Mouse (Mus musculus) embryonic stem cell, embryonic (primary cell): ENCODE measurements around the gene Fsip1.

ENCODE experiments used
- CTCF ChIA-PET, 4 experiments: fragments of 300-600 bp in 2 of 4; fragments of 350-600 bp in 2 of 4; sonication (Branson Sonifier 250); formaldehyde crosslinking; loops; one replicate each; lab custom pipeline; 2022; ENCODE audit warnings: inconsistent platforms in 2 of 4; lab: Charles Lee
- POLR2A ChIA-PET, 4 experiments: fragments of 300-600 bp in 2 of 4; fragments of 350-600 bp in 2 of 4; sonication (Branson Sonifier 250); formaldehyde crosslinking; loops; one replicate each; lab custom pipeline; 2022; ENCODE audit warnings: antibody characterized with exemption in 4 of 4, inconsistent platforms in 1 of 4; lab: Charles Lee

Gene Fsip1

GRCm38 (mm10) chr2:118263914-118264201, 7.1 kb upstream of the Fsip1 start:
- ChIA-PET CTCF (interaction anchor here in 1 of 4 experiments (1.8 kb wide), 1 partner anchor 167 kb away, joined by 3 read pairs; no protein-coding TSS in a partner anchor), POLR2A (no interaction called here)

DNA sequence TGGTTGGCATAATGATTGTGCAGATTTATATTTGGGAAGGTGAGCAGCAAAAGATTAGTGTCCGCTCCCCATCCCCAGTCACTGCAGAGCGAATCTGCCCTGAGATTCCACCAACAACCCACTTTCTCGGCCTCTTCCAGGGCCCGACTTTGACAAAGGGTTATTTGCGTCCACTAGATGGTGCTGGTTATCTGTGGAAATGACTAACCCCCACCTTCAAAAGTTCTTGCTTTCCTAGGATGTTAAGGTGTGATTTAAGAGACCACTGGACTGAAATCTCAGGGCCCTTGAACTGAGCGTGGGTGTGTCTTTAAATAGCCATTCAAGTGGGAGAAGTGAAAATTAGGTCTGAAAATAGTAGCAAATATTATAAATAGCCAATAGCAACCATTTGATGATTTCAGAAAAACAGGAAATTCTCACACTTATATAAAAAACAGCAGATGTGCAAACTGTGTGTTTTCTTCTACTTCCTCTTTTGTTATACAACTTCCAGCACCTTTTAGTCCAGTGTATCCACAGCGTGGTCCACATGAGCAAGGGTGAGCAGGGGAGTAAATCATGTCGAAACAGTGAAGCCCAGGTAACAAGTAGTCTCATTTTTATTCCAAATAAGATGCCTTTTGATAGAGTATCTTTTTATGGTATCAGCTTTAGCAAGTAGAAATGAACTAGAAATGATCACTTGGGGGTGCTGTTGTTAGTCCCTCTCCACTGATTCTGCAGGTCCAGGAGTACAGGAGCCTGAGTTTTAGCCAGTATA, 6.6 kb upstream of the Fsip1 start:
- ChIA-PET POLR2A (no interaction called here), CTCF (interaction anchor here (0.5 to 1.8 kb wide), 8 partner anchors 23 to 375 kb away, joined by 3 to 14 read pairs (median 3); no protein-coding TSS in a partner anchor)

DNA sequence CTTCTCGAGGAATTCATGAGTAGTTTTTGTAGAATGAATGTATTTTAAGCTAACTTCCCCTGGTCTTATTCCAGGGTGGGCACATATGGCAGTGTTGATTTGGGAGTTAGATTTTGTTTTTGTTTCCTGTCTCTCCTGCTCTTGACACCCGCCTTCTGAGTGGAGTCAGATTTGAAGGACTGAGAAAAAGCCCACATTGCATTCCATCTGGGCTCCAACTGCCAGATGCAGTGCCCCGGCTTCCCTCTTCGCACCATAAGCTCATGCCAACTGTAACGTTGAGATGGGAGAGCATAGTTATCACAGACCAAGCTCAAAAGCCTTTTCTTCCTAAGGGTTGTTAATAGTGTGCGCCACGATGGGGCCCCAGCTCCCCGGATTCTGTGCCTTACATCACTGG, 5.9 kb upstream of the Fsip1 start:
- ChIA-PET CTCF (interaction anchor here (0.5 to 1.8 kb wide), 11 partner anchors 24 to 528 kb away, joined by 3 to 14 read pairs (median 3); no protein-coding TSS in a partner anchor), POLR2A (interaction anchor here in 1 of 4 experiments (0.9 kb wide), 1 partner anchor 126 kb away, joined by 3 read pairs; the partner anchor contains the start of gene Eif2ak4)

- ChIA-PET POLR2A (no interaction called here), CTCF (no interaction called here)
Measured at GRCm38 (mm10) chr2:118259746-118260145, 3.0 kb upstream of the Fsip1 start.

DNA sequence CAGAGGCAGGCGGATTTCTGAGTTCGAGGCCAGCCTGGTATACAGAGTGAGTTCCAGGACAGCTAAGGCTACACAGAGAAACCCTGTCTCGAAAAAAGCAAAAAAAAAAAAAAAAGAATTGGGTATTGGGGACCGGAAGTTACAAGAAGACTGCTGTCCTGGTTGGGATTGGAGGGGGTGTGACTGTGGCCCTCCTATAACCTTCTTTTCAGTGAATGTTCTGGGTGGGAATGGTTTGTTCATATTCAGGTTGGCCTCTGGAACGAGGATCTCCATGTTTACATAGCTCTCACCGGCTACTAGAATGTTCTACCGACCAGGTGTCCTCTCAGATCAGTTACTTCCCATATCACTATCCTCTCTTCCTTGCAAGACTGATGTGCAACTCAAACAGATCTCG, 328 bp upstream of the Fsip1 start:
- ChIA-PET POLR2A (interaction anchor here in 2 of 4 experiments (1.2 to 1.6 kb wide), 2 partner anchors 14 to 131 kb away, joined by 6 to 7 read pairs; partner anchors contain the start of gene Eif2ak4 (in 1 of the 2)), CTCF (interaction anchor here in 2 of 4 experiments (0.6 to 1.0 kb wide), 3 partner anchors 16 to 361 kb away, joined by 3 to 8 read pairs (median 3); no protein-coding TSS in a partner anchor)

- ChIA-PET POLR2A (no interaction called here), CTCF (interaction anchor here in 1 of 4 experiments (1.0 kb wide), 1 partner anchor 55 kb away, joined by 3 read pairs; no protein-coding TSS in a partner anchor)
Measured at GRCm38 (mm10) chr2:118254516-118254915, 2.2 kb downstream of the Fsip1 start.

DNA sequence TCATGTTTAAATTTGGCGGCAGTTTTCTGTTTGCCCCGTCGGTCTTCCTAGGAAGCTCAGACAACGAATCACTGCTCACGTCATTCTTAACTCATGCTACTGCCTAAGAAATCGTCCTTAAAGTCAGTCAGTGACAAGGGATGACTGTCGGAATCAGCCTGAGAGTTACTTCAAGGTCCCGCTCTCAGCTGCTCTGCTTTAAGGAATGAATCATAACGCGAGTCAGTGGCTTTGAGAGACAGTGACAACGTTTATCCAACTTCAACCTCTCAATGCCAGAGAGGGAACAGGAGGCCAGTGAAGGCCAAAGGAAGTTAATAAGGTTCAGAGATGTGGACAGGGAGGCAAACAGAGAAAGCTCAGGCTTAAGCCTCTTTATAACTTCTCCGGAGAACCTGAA, 7.8 kb downstream of the Fsip1 start:
- CTCF ChIA-PET = interaction anchor here in 1 of 4 experiments (0.6 kb wide), 1 partner anchor 10 kb away, joined by 3 read pairs; no protein-coding TSS in a partner anchor
- POLR2A ChIA-PET = no interaction called here

- ChIA-PET POLR2A (no interaction called here), CTCF (no interaction called here)
Measured at GRCm38 (mm10) chr2:118248016-118248415, 8.8 kb downstream of the Fsip1 start.

DNA sequence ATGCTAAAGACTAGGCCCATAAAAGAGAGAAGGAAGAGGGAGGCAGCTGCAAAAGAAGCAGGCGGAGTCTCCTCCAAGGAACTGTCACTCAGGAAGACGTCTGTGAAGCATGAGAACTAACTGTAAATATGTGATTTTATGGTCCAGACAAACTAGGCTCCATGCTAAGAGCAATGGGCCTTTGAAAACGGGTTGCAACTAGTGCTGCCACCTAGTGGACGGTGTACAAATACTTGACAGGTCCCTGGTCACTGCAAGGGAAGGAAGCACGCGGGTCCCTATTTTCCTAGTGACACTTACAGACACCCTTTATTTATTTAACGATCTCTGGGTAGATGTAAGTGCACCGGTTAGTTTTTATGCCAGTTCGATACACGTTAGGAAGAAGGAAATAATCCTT, 10.9 kb downstream of the Fsip1 start:
- ChIA-PET CTCF (interaction anchor here in 3 of 4 experiments (0.7 to 1.6 kb wide), 3 partner anchors 9 to 703 kb away, joined by 3 to 10 read pairs (median 4); no protein-coding TSS in a partner anchor), POLR2A (interaction anchor here in 1 of 4 experiments (1.2 kb wide), 1 partner anchor 46 kb away, joined by 3 read pairs; no protein-coding TSS in a partner anchor)

DNA sequence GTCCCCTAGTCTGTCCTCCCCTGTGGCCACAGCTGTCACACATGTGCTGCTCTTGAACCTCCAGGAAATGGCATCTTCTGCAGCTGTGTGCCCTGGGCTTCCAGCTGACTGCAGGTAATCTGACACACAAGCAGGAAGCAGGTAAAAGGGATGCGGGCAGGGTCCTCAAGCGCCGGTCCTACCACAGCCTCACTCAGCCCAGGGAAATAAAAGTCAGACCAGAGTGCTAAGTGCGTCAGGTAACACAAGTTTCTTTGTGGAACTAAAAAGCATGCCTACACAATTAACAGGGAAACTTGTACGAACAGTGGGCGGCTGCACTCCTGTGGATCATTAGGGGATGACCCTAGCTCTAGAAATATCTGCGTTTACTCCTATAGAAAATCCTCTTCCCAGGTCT, 20.6 kb downstream of the Fsip1 start:
- CTCF ChIA-PET = interaction anchor here in 3 of 4 experiments (0.6 to 2.3 kb wide), 3 partner anchors 10 to 792 kb away, joined by 3 to 8 read pairs (median 4); no protein-coding TSS in a partner anchor
- POLR2A ChIA-PET = no interaction called here

DNA sequence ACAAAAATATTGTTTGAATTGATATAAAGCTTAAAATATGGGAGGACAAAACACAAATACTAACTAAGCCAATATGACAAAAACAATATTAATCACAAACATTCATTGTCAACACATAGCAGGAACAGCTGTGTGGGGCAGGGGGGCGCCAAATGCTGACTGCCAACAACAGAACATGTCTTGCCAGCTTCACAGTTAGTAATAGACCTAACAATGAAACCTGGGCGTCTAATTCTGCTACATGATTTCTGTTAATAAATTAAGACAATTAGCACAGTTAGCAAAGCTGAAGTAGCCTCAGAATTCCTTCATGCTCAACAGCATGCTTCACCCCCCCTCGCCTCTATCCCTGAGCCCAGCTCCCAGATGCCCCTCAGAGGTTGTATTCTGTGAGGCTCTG, 21.2 kb downstream of the Fsip1 start:
- CTCF ChIA-PET = interaction anchor here in 3 of 4 experiments (0.6 to 2.3 kb wide), 3 partner anchors 11 to 792 kb away, joined by 3 to 8 read pairs (median 4); no protein-coding TSS in a partner anchor
- POLR2A ChIA-PET = no interaction called here

DNA sequence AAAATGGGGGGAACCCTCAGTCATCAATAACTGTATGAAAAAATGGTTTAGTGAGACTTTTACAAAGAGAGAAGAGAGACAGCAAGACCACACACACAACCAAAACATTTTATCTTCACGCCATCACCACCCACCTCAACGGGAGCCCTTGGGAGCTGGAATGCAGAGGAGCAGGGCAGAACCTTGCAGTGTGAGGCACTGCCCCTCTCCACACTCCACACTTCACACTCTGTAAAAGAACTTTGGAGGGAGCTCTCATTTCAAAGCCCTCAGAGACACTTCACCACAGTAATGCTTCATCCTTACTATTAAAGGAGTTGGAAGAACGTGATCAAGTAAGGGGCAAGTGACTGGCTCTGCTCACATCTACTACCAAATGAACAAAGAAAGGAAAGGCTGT, 26.2 kb downstream of the Fsip1 start:
- CTCF ChIA-PET = interaction anchor here in 1 of 4 experiments (1.2 kb wide), 1 partner anchor 31 kb away, joined by 3 read pairs; no protein-coding TSS in a partner anchor
- POLR2A ChIA-PET = no interaction called here

DNA sequence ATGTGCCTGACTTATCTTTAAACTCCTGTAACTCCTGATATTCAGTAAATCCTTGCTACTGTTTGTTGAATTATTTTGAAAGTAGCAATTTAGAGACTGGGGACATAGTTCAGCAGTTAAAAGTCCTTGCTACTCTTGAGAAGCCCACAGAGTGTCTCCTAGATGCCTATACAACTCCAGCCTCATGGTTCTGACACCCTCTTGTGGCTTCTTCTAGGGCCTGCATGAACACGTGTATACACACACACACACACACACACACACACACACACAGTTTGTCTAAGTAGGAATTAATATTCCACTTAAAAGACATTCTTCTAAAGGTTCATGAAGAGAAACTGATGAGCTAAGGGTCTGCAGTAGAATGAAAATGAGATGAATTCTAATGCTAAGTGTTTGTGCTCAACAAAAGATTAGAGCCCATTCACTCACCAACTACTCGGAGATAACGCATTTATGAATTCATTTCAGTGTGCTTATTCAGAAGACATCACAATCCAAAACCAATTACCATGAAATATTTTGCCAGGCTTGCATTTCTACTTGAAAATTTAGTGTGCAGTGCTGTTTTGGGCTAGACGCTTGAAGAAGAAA, 28.2 kb downstream of the Fsip1 start:
- ChIA-PET CTCF (no interaction called here), POLR2A (no interaction called here)

DNA sequence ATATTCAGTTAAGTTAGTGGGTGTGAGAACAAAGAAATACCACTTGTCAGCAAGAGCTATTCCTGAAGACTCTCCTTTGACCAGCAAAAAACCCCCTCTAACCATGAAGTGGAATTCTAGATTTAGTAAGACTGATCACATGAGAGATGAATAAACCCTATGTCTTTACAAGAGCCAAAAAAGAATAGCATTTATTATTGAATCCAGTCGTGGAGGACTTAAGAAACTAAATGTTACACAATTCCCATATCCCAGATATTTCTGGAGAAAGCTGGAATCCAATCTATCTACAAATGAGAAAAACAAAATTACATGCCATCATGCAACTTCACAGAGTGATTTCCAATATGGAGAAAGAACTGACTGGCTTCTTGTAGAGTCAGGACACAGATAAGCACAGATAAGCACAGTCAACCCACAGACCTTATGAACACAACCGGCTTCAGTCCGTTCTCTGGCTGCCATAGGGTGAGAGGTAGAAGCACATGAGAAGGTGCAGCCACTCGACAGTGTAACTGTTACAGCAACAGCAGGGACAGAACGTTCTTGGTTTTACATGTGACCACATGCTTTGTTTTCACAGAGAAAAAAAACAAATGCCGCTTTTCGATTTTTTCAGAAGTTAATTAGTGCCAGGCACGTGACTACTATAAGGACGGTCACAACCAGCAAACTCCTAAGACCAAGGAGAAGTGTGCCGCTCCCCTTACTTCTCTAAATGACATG, 31.3 kb downstream of the Fsip1 start:
- ChIA-PET POLR2A (no interaction called here), CTCF (interaction anchor here in 1 of 4 experiments (1.0 kb wide), 1 partner anchor 26 kb away, joined by 3 read pairs; no protein-coding TSS in a partner anchor)

- ChIA-PET POLR2A (no interaction called here), CTCF (no interaction called here)
Measured at GRCm38 (mm10) chr2:118217993-118218595, 38.7 kb downstream of the Fsip1 start.

DNA sequence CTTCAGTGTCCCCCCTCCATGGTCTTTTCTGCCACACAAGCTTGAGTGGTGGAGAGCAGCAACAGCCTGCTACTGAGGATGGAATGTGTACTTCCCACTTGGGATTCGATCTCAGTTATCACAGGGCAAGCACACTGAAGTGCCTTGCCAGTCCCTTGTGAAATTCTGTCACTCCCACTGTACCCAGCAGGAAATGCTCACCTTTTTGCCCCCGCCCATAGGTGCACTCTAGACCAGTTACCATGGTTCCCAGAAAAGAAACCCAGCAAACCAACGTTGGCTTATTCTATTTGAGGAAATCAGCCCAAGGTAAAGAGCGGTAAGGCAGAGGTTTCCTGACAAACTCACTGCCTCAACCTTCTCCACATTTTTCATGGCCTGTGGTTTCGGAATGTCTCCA, 47.1 kb downstream of the Fsip1 start:
- ChIA-PET POLR2A (interaction anchor here in 1 of 4 experiments (1.5 kb wide), 1 partner anchor 10 kb away, joined by 3 read pairs; no protein-coding TSS in a partner anchor), CTCF (interaction anchor here in 1 of 4 experiments (2.6 kb wide), 1 partner anchor 10 kb away, joined by 11 read pairs; no protein-coding TSS in a partner anchor)

DNA sequence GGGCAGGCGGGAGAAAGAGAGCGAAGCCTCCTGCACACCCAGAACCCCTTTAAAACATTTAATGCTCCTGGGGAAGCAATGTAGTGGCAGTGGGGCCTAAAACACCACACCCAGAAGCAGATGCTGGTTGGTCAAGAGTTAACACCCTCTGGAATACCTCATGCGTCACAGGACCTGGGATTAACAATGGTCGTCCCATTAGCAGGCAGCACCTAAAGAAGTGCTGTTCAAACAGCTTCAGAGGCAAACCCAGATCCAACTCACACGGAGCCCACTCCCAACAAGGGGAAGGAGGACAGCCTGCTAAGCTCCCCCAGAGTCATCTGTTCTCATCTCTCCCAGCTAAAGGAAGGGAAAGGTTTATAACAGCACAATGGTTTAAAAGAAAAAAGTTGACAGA, 48.1 kb downstream of the Fsip1 start:
- ChIA-PET CTCF (interaction anchor here in 2 of 4 experiments (1.2 to 2.6 kb wide), 2 partner anchors 9 kb away, joined by 6 to 11 read pairs; no protein-coding TSS in a partner anchor), POLR2A (no interaction called here)

- ChIA-PET POLR2A (no interaction called here), CTCF (interaction anchor here in 2 of 4 experiments (0.6 to 0.7 kb wide), 2 partner anchors 45 to 122 kb away, joined by 3 to 4 read pairs; no protein-coding TSS in a partner anchor)
Measured at GRCm38 (mm10) chr2:118205991-118206585, 50.7 kb downstream of the Fsip1 start.
